Mouse (Mus musculus) intestine, postnatal 0 days (tissue): ENCODE results near the gene Psma5. TPM values are rescaled to one million over a fixed set of nuclear protein-coding genes. Genes with fewer than 3 reads are reported as not detected.
"Not testable (repeated sequence)": the region's sequence is repeated elsewhere in the genome, so short reads cannot be mapped to it uniquely, and the experiment has no call there.

Experiments used
- ATAC-seq: fragments of 200-750 bp; cut with Nextera tagmentation; 2 replicates; pipeline ENCODE4 v1.8.0; 2017; ENCODE audit warnings: mild to moderate bottlenecking, moderate TSS enrichment, moderate library complexity
- H3K27ac ChIP-seq: fragments of 300-500 bp; sonication (generic); 2 replicates; pipeline ENCODE4 v1.5.1; 2014; ENCODE audit warnings: mild to moderate bottlenecking, low read depth, low read length, moderate library complexity
- H3K27me3 ChIP-seq: fragments of 300-500 bp; sonication (generic); replicated peaks from 2 replicates; pipeline ENCODE4 v1.6.1; 2014; ENCODE audit warnings: low read length, mixed read lengths; ENCODE audit not compliant: control insufficient read depth, insufficient read depth
- H3K36me3 ChIP-seq: fragments of 300-500 bp; sonication (generic); 2 replicates; pipeline ENCODE4 v1.6.1; 2014; ENCODE audit warnings: mild to moderate bottlenecking, moderate library complexity; ENCODE audit not compliant: control insufficient read depth, insufficient read depth
- H3K4me1 ChIP-seq: fragments of 300-500 bp; sonication (generic); replicated peaks from 2 replicates; pipeline ENCODE4 v1.6.1; 2014; ENCODE audit warnings: antibody characterized with exemption, low read length, mixed read lengths; ENCODE audit not compliant: control insufficient read depth, insufficient read depth
- H3K4me2 ChIP-seq: fragments of 300-500 bp; sonication (generic); replicated peaks from 2 replicates; pipeline ENCODE4 v1.6.1; 2014; ENCODE audit warnings: low read depth, mild to moderate bottlenecking, moderate library complexity
- H3K4me3 ChIP-seq: fragments of 300-500 bp; sonication (generic); 2 replicates; pipeline ENCODE4 v1.5.1; 2014; ENCODE audit warnings: low read depth, low read length
- H3K9ac ChIP-seq: fragments of 300-500 bp; sonication (generic); 2 replicates; pipeline ENCODE4 v1.6.1; 2014; ENCODE audit warnings: mild to moderate bottlenecking, low read depth, low read length
- H3K9me3 ChIP-seq: fragments of 300-500 bp; sonication (generic); 2 replicates; pipeline ENCODE4 v1.6.1; 2016; ENCODE audit warnings: mixed run types; ENCODE audit not compliant: control insufficient read depth
- CTCF ChIP-seq: sonication (generic); IDR thresholded peaks from 2 replicates; pipeline ENCODE4 v1.5.1; 2016; ENCODE audit warnings: low read depth, mild to moderate bottlenecking, control low read depth, antibody characterized with exemption, moderate library complexity
- WGBS: fragments of 180-500 bp; shearing (Covaris S2); extraction: QIAGEN DNeasy Blood & Tissue Kit; methylation state at CpG from one replicate; pipeline ENCODE4 v1.1.7; 2014; 5-methylcytosine and 5-hydroxymethylcytosine counted together
- polyA plus RNA-seq: library from polyadenylated mRNA; unstranded; fragments of >200 nt; fragmentation: Nextera tagmentation; extraction: Ambion mirVana; gene quantifications from 2 replicates; pipeline ENCODE4 v1.2.1, GENCODE M21; 2015

The Psma5 gene
- polyA plus RNA-seq, 1 experiment from 2014 or later = 179 TPM

DNA sequence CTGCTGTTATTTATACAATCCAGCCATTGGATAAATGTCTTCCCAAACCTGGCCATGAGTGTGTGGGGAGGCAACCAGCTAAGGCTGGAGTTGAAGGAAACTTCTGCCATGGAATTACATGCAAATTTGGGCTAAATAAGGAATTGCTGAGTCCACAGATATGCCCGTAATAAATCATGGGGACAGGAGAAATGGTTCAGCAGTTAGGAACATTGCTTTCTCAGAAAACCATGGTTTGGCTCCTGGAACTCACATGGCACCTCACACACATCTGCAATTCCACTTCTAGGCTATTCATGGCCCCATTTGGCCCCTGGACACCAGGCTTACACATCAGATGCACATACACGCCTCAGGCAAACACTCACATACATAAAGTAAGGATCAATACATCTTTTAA lies 29.2 kb upstream of the Psma5 start:
- Histone ChIP-seq H3K9me3 (no peaks in the 10 kb centered on the region), H3K27ac (no peak overlapping the region), H3K27me3 (peaks cover 17% of the 10 kb centered on the region), H3K36me3 (no peaks in the 10 kb centered on the region), H3K4me3 (no peak overlapping the region), H3K4me1 (no peaks in the 10 kb centered on the region; the same call in 1 of the 2 replicates), H3K9ac (no peak overlapping the region), H3K4me2 (no peak overlapping the region)
- no peak for ATAC-seq
- WGBS = 78% methylated on average over 2 of the region's 2 CpGs
- TF ChIP-seq CTCF = no peak

- H3K9me3 ChIP-seq = no peaks in the 10 kb centered on the region
- H3K4me1 ChIP-seq = no peaks in the 10 kb centered on the region; the same call in 1 of the 2 replicates
- H3K4me2 ChIP-seq = no peak overlapping the region
- H3K4me3 ChIP-seq = no peak overlapping the region
- H3K36me3 ChIP-seq = no peaks in the 10 kb centered on the region
- no peaks in the 10 kb centered on the region; the same call in 1 of the 2 replicates for H3K27me3 ChIP-seq
- ATAC-seq = no peak
- no peak overlapping the region for H3K27ac ChIP-seq
- TF ChIP-seq CTCF = no peak
- no peak overlapping the region for H3K9ac ChIP-seq
- 64% methylated on average over 4 of the region's 4 CpGs for WGBS
Observed at GRCm38 (mm10) chr3:108231646-108232045, 25.1 kb upstream of the Psma5 start.

DNA sequence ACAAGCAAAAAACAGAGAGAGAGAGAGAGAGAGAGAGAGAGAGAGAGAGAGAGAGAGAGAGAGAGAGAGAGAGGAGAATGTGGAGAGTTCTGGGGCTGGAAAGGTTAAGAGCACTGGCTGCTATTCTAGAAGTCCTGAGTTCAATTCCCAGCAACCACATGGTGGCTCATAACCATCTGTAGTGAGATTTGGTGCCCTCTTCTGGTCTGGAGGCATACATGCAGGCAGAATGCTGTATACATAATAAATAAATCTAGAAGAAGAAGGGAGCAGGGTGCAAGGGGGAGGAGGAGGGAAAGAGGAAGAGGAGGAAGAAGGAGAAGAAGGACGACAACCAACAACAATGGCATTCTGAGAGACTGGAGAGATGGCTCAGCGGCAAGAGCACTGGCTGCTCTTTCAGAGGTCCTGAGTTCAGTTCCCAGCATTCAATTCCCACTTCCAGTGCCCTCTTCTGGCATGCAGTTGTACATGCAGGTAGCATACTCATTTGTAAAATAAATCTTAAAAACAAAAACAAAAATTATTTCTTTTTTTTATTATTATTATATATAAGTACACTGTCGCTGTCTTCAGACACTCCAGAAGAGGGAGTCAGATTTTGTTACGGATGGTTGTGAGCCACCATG lies 19.1 kb upstream of the Psma5 start:
- not testable (repeated sequence) for H3K4me2 ChIP-seq, H3K4me1 ChIP-seq, H3K27ac ChIP-seq, H3K9ac ChIP-seq, H3K4me3 ChIP-seq, H3K9me3 ChIP-seq, ATAC-seq, H3K27me3 ChIP-seq, H3K36me3 ChIP-seq
- TF ChIP-seq CTCF = peak; percentile 44; the same call in 1 of the 2 replicates
- 86% methylated on average over 4 of the region's 4 CpGs for WGBS

GRCm38 (mm10) chr3:108241243-108241839 lies 15.4 kb upstream of the Psma5 start:
- Histone ChIP-seq H3K4me3 (no peak overlapping the region), H3K4me2 (no peak overlapping the region), H3K4me1 (no peaks in the 10 kb centered on the region), H3K9ac (no peak overlapping the region), H3K27ac (no peak overlapping the region), H3K27me3 (no peaks in the 10 kb centered on the region), H3K9me3 (no peaks in the 10 kb centered on the region), H3K36me3 (no peaks in the 10 kb centered on the region)
- ATAC-seq = no peak
- TF ChIP-seq CTCF = no peak
- WGBS = 90% methylated on average over 3 of the region's 3 CpGs

DNA sequence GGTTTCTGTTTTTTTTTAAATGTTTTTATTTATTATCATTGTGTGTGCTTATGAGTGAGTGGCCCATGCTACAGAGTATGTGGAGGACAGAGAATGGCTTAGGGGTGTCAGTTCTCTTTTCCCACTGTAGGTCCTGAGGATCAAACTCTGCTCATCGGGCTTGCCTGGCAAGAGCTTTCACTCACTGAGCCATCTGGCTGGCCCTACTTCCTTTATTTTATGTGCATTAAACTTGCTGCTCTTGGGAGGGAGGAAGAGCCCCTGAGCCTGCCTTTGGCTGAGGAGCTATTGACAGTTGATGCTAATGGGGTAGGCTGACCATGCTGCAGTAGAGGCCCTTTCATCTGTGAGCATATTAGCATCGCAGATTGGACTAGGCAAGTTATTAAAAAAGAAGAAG lies 9.9 kb upstream of the Psma5 start:
- H3K9me3 ChIP-seq = no peaks in the 10 kb centered on the region
- no peak overlapping the region for H3K4me3 ChIP-seq
- H3K36me3 ChIP-seq = no peaks in the 10 kb centered on the region
- H3K4me1 ChIP-seq = no peaks in the 10 kb centered on the region
- no peaks in the 10 kb centered on the region for H3K27me3 ChIP-seq
- 77% methylated on average over 2 of the region's 2 CpGs for WGBS
- no peak for ATAC-seq
- no peak overlapping the region for H3K9ac ChIP-seq
- TF ChIP-seq CTCF = no peak
- no peak overlapping the region for H3K4me2 ChIP-seq
- H3K27ac ChIP-seq = no peak overlapping the region

DNA sequence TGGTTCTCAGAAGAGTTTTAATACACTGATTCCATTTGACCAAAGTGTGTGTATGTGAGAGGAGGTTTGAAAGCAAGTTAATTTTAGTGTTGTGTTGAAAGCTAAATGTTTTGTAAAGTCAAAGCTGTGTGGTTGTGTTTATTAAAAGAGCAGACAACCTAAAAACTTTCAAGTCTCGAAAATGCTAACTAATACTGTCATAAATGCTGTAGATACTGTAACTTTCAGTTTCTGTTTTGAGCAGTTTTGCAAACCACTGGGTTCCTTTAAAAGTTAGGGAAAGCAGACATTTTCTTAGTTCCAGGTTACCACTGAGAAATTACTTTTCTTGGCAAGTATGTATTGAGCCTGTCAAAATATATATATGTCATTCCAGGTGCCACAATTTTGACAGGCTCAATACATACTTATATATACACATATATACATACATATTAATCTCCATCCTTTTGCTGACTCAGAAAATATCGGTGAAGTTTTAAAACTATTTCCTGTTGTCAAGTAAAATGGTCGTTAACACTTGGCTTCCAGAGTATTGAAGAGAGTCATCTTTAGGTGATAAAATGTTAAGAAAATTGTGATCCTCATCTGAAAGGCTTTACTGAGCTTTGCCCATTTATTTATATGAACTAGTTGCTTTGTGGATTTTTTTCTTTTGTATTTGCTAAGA lies 1.2 kb downstream of the Psma5 start:
- H3K9me3 ChIP-seq = no peaks in the 10 kb centered on the region
- H3K27ac ChIP-seq = peak overlapping the region; percentile 71
- WGBS = 40% methylated on average over 3 of the region's 3 CpGs
- H3K4me3 ChIP-seq = peak overlapping the region; percentile 91
- H3K36me3 ChIP-seq = peaks cover 10% of the 10 kb centered on the region; the same call in 1 of the 2 replicates
- no peak for ATAC-seq
- H3K27me3 ChIP-seq = no peaks in the 10 kb centered on the region
- peak overlapping the region; percentile 83 for H3K9ac ChIP-seq
- peak overlapping the region; percentile 86 for H3K4me2 ChIP-seq
- no peaks in the 10 kb centered on the region for H3K4me1 ChIP-seq
- no peak for TF ChIP-seq CTCF
